Mouse (Mus musculus) bone marrow, adult 2 months (tissue): ENCODE measurements around the gene Actr2.

Source experiments
- CTCF ChIP-seq: fragments of 200-500 bp; IDR thresholded peaks from 2 replicates; pipeline ENCODE4 v1.5.1; 2011; ENCODE audit warnings: low read length, control low read depth; ENCODE audit not compliant: control insufficient read depth, insufficient read depth
- POLR2A ChIP-seq: fragments of 200-500 bp; IDR thresholded peaks from 2 replicates; pipeline ENCODE4 v1.6.1; 2011; ENCODE audit warnings: low read depth, mild to moderate bottlenecking, control low read depth, low read length, borderline replicate concordance; ENCODE audit not compliant: control insufficient read depth

DNA sequence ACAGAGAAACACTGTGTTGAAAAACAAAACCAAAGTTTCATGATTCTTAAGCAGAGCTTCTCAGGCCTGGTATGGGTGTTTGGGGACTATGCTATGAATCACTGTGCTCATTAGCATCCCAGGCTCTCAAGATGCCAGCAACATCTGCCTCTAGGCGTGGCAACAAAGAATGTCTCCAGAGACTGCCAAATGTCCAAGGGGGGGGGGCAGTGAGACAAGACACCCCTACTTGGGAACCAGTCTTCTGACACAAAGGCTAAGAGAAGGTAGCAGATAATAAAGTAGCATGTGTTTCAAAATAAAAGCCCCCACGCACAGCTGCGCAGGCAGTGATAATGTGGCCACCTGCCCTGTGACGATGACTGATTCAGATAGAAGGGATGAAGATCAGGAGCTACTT lies 69.5 kb downstream of the Actr2 start:
- no peak for TF ChIP-seq CTCF
- no peak for TF ChIP-seq POLR2A
